Mouse (Mus musculus): ENCODE measurements around the gene Scarb1. TPM values are rescaled to one million over a fixed set of nuclear protein-coding genes. Genes with fewer than 3 reads are reported as not detected.
"Not testable (repeated sequence)": the region's sequence is repeated elsewhere in the genome, so short reads cannot be mapped to it uniquely, and the experiment has no call there.

The Scarb1 gene
- 30.1 and 31.8 TPM in 2 replicates for polyA plus RNA-seq (2015; fragmentation: Nextera tagmentation; extraction: Ambion mirVana)

DNA sequence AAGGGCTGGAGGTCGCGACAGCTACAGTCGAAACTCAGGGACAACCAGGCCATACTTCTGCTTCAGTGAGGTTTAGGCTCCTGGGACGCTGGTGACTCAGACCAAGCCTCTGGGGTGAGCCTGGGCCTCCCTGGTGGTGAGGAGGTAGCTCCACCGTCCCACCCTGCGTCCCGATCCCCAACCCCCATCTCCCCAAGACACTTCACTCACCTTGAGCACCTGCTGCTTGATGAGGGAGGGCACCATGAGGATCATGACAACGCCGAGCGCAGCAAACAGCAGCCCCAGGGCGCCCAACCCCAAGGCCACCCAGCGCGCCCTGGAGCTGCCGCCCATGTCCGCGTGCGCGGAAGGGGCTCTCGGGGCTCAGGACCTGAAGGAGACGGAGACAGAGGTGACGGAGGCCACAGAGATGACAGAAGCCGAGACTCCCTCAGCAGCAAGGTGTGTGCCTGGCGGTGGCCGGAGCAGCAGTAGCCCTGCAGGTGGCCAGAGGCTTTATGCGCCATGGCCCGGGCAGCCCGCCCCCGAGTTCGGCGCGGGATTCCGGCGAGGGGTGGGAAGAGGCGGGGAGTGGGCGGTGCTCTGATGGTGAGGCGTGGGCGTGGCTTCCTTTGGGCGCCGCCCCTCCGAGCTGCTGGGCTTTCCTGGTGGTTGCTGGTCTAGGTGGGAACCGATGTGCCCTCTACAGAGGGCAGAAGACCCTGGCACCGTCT, at the start of gene Scarb1:
Gene Scarb1, minus strand, starts transcription at position 548 of the 716 bp plus-strand sequence.
- Histone ChIP-seq H3K36me3 (ENCODE audit: control insufficient read depth, insufficient read depth, low read length) (no peaks in the 10 kb centered on the region), H3K4me1 (replicated peaks; ENCODE audit: control insufficient read depth, insufficient read depth) (peaks cover 7% of the 10 kb centered on the region), H3K9me3 (ENCODE audit: control insufficient read depth, low read length) (no peaks in the 10 kb centered on the region), H3K27me3 (ENCODE audit: control insufficient read depth, insufficient read depth, low read length) (no peaks in the 10 kb centered on the region), H3K4me3 (ENCODE audit: low read depth, low read length) (peak within 1 kb of the TSS; percentile 76), H3K9ac (ENCODE audit: low read length) (peak within 1 kb of the TSS; percentile 75), H3K4me2 (replicated peaks; ENCODE audit: low read depth) (peak within 1 kb of the TSS; percentile 96), H3K27ac (replicated peaks) (peak within 1 kb of the TSS; percentile 61)
- ATAC-seq (ENCODE audit: low FRiP score, low TSS enrichment) (peak; percentile 87), DNase-seq (ENCODE audit: low spot score) (peak; percentile 91)
- TF ChIP-seq EP300 (optimal IDR thresholded peaks at IDR 0.05) = no peak
- TF ChIP-seq CTCF (IDR thresholded peaks at IDR 0.05; ENCODE audit: low read depth) = peak; percentile 26; the same call in 1 of the 2 replicates
- 0% methylated on average over 42 of the region's 42 CpGs for WGBS

DNA sequence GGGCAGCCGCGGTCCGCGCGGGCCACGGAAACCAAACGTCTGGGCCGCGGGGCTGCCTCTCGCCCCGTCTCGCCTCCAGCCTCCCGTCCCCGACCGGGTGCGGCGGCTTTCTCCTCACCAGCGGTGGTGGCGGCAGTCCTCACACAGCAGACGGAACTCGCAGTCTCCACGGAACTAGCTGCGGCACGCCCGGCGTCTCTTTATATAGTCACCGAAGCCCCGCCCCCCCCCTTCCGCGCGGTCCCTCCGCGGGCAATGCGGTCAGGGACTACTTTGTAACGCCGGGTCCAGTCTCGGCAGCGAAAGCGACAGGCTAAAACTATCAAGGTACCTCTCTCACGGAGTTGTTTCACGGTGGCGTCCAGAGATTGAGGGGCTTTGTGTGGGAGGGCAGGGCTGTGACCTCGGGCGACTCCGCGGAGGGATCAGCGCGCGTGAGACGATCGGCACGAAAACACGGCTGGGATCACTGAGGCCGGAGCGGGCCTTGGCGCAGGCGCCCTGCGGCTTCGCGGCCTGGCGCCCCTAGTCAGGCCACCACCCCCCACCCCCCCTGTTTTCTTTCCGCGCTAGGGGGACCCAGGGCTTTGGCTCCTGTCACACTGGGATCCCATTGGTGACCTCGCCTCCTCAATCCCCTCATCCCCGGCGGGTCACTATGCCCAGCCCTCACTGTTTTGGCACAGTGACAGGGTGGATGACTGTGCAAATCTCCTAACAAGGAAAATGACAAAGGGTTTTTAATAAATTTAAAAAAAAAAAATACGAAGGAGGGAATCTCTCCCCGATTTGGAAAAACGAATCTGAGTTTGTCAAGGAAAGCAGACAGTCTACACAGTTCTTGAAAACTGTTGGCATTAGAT, 48.9 kb upstream of the Scarb1 start, which contains the start of gene Ubc:
Gene Ubc, minus strand, starts transcription at position 624 of the 863 bp plus-strand sequence.
- H3K27ac ChIP-seq (replicated peaks) = peak within 1 kb of the TSS; percentile 96
- WGBS = under 1% methylated on average over 68 of the region's 69 CpGs
- DNase-seq (ENCODE audit: low spot score) (peak; percentile 89), ATAC-seq (ENCODE audit: low FRiP score, low TSS enrichment) (peak; percentile 41)
- H3K9ac ChIP-seq (ENCODE audit: low read length) = peak within 1 kb of the TSS; percentile 100
- peak; percentile 8 for TF ChIP-seq EP300 (optimal IDR thresholded peaks at IDR 0.05)
- no peak for TF ChIP-seq CTCF (IDR thresholded peaks at IDR 0.05; ENCODE audit: low read depth)
- no peaks in the 10 kb centered on the region for H3K27me3 ChIP-seq (ENCODE audit: control insufficient read depth, insufficient read depth, low read length)
- H3K9me3 ChIP-seq (ENCODE audit: control insufficient read depth, low read length) = no peaks in the 10 kb centered on the region
- peaks cover 7% of the 10 kb centered on the region for H3K36me3 ChIP-seq (ENCODE audit: control insufficient read depth, insufficient read depth, low read length)
- peaks cover 8% of the 10 kb centered on the region; the same call in 1 of the 2 replicates for H3K4me1 ChIP-seq (replicated peaks; ENCODE audit: control insufficient read depth, insufficient read depth)
- peak within 1 kb of the TSS; percentile 89 for H3K4me2 ChIP-seq (replicated peaks; ENCODE audit: low read depth)
- peak within 1 kb of the TSS; percentile 100 for H3K4me3 ChIP-seq (ENCODE audit: low read depth, low read length)

DNA sequence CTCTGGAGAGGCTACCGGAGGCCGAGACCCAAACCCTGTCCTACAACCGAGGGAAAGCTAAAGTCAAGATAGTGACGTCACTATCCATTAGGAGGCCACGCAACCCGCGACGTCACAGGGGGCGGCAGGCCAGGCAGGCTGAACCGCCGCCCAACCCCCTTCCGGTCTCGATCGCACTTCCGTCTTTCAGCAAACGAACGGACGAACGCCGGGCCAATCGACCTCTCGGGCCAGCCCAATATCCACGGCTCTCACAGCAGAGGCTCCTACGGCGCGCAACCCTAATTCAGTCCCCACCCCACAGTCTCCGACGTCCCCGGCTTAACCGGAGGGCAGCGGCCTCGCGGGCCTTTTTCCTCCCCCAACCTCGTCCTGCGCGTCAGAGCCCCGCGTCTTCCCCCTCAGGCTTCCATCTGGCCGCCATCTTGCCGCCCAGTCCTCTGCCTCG, 48.3 kb upstream of the Scarb1 start, which contains the start of gene Gm10382:
Gene Gm10382, plus strand, starts transcription at position 192 of the 448 bp plus-strand sequence.
- WGBS = under 1% methylated on average over 40 of the region's 41 CpGs
- peak; percentile 91 for DNase-seq (ENCODE audit: low spot score)
- Histone ChIP-seq H3K9me3 (ENCODE audit: control insufficient read depth, low read length) (no peaks in the 10 kb centered on the region), H3K9ac (ENCODE audit: low read length) (peak within 1 kb of the TSS; percentile 100), H3K27ac (replicated peaks) (peak within 1 kb of the TSS; percentile 96), H3K4me1 (replicated peaks; ENCODE audit: control insufficient read depth, insufficient read depth) (peaks cover 8% of the 10 kb centered on the region; the same call in 1 of the 2 replicates), H3K36me3 (ENCODE audit: control insufficient read depth, insufficient read depth, low read length) (peaks cover 7% of the 10 kb centered on the region), H3K4me2 (replicated peaks; ENCODE audit: low read depth) (peak within 1 kb of the TSS; percentile 89), H3K27me3 (ENCODE audit: control insufficient read depth, insufficient read depth, low read length) (no peaks in the 10 kb centered on the region), H3K4me3 (ENCODE audit: low read depth, low read length) (peak within 1 kb of the TSS; percentile 100)
- TF ChIP-seq EP300 (optimal IDR thresholded peaks at IDR 0.05) = peak; percentile 60
- no peak for TF ChIP-seq CTCF (IDR thresholded peaks at IDR 0.05; ENCODE audit: low read depth)
- ATAC-seq (ENCODE audit: low FRiP score, low TSS enrichment) = peak; percentile 18

DNA sequence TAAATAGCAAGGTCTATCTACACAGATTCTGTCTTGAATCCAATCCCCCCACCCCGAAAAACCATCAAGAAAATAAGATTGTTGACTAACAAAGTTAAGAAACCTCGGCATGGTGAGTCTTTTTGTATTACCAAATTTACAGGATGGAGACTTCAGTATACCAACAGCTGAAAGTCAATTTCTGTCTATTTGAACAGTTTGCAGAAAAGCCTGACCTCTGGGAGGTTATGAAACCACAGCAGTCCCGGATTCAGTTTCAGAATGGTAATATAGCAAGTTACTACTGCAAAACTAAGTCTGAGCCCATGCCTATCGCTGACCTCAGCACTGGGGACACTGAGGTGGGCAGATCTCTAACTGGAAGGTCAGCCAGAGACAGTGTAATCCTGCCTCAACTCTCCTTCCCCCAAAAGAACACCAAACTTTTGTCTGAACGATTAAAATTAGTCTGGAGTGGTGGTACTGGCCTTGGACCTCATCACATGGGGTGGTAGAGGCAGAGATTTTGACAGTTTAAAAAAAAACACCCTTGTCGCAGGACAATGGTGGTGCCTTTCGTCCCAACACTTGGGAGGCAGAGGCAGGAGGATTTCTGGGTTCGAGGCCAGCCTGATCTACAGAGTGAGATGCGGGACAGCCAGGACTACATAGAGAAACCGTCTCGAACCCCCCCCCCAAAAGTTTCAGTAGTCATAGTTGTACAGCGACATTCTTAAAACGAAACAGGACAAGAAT, 47.6 kb upstream of the Scarb1 start:
- 11% methylated on average over 13 of the region's 13 CpGs for WGBS
- TF ChIP-seq CTCF (IDR thresholded peaks at IDR 0.05; ENCODE audit: low read depth) (no peak), EP300 (optimal IDR thresholded peaks at IDR 0.05) (no peak)
- Histone ChIP-seq H3K36me3 (ENCODE audit: control insufficient read depth, insufficient read depth, low read length) (peaks cover 7% of the 10 kb centered on the region), H3K27me3 (ENCODE audit: control insufficient read depth, insufficient read depth, low read length) (no peaks in the 10 kb centered on the region), H3K27ac (replicated peaks) (peak overlapping the region; percentile 96), H3K4me3 (ENCODE audit: low read depth, low read length) (peak overlapping the region; percentile 100), H3K4me2 (replicated peaks; ENCODE audit: low read depth) (peak overlapping the region; percentile 89), H3K4me1 (replicated peaks; ENCODE audit: control insufficient read depth, insufficient read depth) (peaks cover 6% of the 10 kb centered on the region; the same call in 1 of the 2 replicates), H3K9ac (ENCODE audit: low read length) (peak overlapping the region; percentile 100), H3K9me3 (ENCODE audit: control insufficient read depth, low read length) (no peaks in the 10 kb centered on the region)
- ATAC-seq (ENCODE audit: low FRiP score, low TSS enrichment) (no peak), DNase-seq (ENCODE audit: low spot score) (no peak)

DNA sequence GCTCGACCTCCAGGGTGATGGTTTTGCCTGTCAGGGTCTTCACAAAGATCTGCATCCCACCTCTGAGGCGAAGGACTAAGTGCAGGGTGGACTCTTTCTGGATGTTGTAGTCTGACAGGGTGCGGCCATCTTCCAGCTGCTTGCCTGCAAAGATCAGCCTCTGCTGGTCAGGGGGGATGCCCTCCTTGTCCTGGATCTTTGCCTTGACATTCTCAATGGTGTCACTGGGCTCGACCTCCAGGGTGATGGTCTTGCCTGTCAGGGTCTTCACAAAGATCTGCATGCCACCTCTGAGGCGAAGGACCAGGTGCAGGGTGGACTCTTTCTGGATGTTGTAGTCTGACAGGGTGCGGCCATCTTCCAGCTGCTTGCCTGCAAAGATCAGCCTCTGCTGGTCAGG, 46.4 kb upstream of the Scarb1 start:
- not testable (repeated sequence) for H3K27me3 ChIP-seq (ENCODE audit: control insufficient read depth, insufficient read depth, low read length); H3K36me3 ChIP-seq (ENCODE audit: control insufficient read depth, insufficient read depth, low read length); H3K4me2 ChIP-seq (replicated peaks; ENCODE audit: low read depth); H3K4me1 ChIP-seq (replicated peaks; ENCODE audit: control insufficient read depth, insufficient read depth); H3K27ac ChIP-seq (replicated peaks); DNase-seq (ENCODE audit: low spot score); ATAC-seq (ENCODE audit: low FRiP score, low TSS enrichment); H3K4me3 ChIP-seq (ENCODE audit: low read depth, low read length); H3K9me3 ChIP-seq (ENCODE audit: control insufficient read depth, low read length); H3K9ac ChIP-seq (ENCODE audit: low read length)
- 81% methylated on average over 4 of the region's 6 CpGs for WGBS
